Mouse (Mus musculus) brown adipose tissue, adult 24 weeks (tissue): ENCODE results near the gene H2-Q7. TPM values are rescaled to one million over a fixed set of nuclear protein-coding genes. Genes with fewer than 3 reads are reported as not detected.
"Not testable (repeated sequence)": the region's sequence is repeated elsewhere in the genome, so short reads cannot be mapped to it uniquely, and the experiment has no call there.

ENCODE experiments used
- H3K27ac ChIP-seq: fragments of 200-500 bp; replicated peaks from 2 replicates; pipeline ENCODE4 v1.5.1; 2012; ENCODE audit warnings: low read depth, mild to moderate bottlenecking, low read length
- H3K4me1 ChIP-seq: fragments of 200-500 bp; 2 replicates; pipeline ENCODE4 v1.6.1; 2012; ENCODE audit warnings: low read length, mixed read lengths; ENCODE audit not compliant: control insufficient read depth, insufficient read depth, insufficient read length
- H3K4me3 ChIP-seq: fragments of 200-500 bp; 2 replicates; pipeline ENCODE4 v1.5.1; 2012; ENCODE audit warnings: low read depth, mild to moderate bottlenecking, low read length, moderate library complexity; ENCODE audit not compliant: insufficient read depth
- polyA plus RNA-seq: library from polyadenylated mRNA; stranded (reverse); fragments of >200 nt; gene quantifications from 2 replicates; pipeline ENCODE4 v1.2.4, GENCODE M21; 2012; ENCODE audit not compliant: missing spikeins, insufficient read depth, insufficient read length

The H2-Q7 gene
- polyA plus RNA-seq, 1 experiment, result 9.1 TPM

- not testable (repeated sequence) for H3K27ac ChIP-seq, H3K4me1 ChIP-seq
- H3K4me3 ChIP-seq, result peak within 1 kb of the TSS; percentile 81
Measured at GRCm38 (mm10) chr17:35424624-35425416, 14.1 kb upstream of the H2-Q7 start, which contains the start of gene H2-Q6. TSS of gene H2-Q6 (plus strand) at chr17:35424850.

DNA sequence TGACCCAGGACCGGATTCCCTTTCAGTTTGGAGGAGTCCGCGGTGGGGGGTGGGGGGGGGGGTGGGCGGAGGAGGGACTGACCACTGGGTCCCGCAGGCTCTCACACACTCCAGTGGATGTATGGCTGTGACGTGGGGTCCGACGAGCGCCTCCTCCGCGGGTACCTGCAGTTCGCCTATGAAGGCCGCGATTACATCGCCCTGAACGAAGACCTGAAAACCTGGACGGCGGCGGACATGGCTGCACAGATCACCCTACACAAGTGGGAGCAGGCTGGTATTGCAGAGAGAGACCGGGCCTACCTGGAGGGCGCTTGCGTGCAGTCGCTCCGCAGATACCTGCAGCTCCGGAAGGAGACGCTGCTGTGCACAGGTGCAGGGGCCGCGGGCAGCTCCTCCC is 13.5 kb upstream of the H2-Q7 start:
- H3K4me1 ChIP-seq, H3K27ac ChIP-seq: not testable (repeated sequence)
- H3K4me3 ChIP-seq, result peak overlapping the region; percentile 81

DNA sequence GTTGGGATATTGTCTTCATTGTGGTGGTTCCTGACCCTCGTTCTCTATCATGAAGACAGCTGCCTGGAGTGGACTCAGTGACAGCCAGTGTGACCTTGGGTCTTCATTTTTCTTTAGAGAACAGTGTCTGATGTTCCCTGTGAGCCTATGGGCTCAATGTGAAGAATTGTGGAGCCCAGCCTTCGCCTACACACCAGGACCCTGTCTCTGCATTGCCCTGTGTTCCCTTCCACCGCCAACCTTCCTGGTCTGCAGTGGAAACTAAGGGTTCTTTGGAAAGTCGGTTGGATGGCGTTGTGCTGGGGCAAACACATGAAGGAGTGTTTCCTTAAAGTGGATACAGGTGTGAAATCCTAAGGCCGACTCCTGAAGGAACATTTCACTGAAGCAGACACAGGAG is 10.1 kb upstream of the H2-Q7 start:
- not testable (repeated sequence) for H3K27ac ChIP-seq, H3K4me1 ChIP-seq, H3K4me3 ChIP-seq

DNA sequence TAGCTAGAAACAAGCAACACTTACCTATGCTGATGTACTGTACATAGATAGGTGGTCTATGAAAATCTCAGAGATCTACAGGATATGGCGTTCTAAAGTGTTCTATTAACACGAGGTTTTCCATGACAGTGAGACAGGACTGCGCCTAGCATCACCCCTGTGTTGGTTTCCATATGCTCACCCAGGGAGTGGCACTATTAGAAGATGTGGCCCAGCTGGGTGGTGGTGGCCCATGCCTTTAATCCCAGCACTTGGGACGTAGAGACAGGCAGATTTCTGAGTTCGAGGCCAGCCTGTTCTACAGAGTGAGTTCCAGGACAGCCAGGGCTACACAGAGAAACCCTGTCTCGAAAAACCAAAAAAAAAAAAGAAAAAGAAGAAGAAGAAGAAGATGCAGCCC is 8.3 kb upstream of the H2-Q7 start:
- H3K4me1 ChIP-seq, H3K4me3 ChIP-seq, H3K27ac ChIP-seq: not testable (repeated sequence)

DNA sequence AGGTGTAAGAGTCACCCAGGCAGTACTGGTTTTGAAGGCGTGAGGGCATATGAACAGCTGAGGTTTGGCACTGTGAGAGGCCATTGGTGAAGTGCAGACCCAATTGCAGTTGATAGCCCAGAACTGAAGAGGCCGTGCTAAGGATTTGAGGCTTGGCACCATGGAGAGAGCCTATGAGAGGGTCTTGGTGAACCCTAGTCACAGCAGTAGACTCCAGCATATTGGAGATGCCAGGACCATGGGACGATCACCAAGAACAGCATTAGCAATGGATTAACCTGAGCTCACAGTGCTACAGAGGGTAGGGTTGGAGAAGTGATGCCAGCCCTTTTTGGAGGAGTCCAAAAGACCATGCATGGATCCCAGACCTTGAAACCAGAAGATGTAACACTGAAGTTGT is 6.8 kb upstream of the H2-Q7 start:
- not testable (repeated sequence) for H3K4me3 ChIP-seq, H3K4me1 ChIP-seq, H3K27ac ChIP-seq

DNA sequence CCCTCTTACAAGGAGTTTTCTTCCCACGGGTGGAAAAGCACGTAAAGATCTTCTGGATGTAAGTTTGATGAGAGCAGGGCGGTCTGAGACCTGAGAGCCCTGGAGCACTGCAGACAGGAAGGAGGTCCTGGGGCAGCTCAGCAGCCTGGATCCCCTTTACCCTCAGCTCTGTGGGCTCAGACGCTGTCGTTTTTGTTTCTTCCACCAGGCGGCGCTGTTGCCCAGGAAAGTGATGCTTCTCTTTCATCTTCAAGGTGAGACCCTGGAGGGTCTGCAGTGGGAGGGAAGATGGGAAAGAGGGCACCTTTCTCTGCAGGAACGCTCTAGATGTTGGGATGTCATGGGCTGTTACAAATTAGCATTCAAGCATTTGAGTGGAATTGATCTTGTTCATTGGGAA is 4.1 kb upstream of the H2-Q7 start:
- not testable (repeated sequence) for H3K27ac ChIP-seq, H3K4me1 ChIP-seq

DNA sequence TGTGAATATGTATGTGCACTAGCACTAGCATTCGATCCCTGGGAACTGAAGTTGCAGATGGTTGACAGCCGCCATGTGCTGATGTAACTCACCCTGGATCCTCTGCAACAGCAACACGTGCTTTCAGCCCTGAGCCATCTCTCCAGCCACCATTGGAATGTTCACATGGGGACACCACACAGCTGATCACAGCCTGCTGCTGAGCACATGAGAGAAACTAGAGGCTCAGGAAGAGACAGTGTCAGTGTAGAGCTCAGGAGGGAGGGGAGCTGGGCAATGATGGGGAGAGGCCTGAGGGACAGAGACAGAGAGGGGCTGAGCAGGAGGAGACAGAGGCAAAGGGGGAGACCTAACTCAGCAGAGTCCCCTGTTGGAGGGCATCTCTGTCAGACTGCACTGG is 3.4 kb upstream of the H2-Q7 start:
- not testable (repeated sequence) for H3K27ac ChIP-seq, H3K4me3 ChIP-seq, H3K4me1 ChIP-seq

More for the DNA sequence above, 4.1 kb upstream of the H2-Q7 start:
- H3K4me3 ChIP-seq, result not testable (repeated sequence)

DNA sequence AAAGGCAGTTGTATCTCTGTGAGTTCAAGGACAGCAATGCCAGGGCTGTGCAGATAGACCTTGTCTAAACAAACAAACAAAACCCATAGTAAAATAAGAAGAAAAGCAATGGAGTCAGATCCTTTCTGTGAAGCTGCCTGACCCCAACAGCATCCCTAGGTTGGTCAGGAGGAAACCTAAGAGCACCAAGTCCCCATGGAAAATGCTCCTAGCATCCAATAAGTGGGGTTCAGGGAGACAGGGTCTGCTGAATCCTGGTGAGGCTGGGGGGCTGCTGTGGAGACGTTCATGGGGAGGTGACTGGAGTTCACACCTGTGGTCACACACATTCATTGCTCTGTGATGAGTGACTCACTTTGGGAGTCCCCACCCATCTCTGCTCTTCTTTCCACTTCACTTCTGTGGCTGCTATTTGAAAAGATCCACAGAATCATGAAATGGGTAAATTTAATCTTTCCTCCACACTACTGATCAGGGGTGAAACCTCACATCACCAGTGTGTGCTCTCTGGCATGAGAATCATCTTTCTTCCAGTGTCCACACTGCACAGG is 1.5 kb upstream of the H2-Q7 start:
- H3K4me3 ChIP-seq, H3K27ac ChIP-seq, H3K4me1 ChIP-seq: not testable (repeated sequence)

- not testable (repeated sequence) for H3K4me3 ChIP-seq, H3K4me1 ChIP-seq, H3K27ac ChIP-seq
Measured at GRCm38 (mm10) chr17:35438395-35438794, 560 bp upstream of the H2-Q7 start.

- not testable (repeated sequence) for H3K27ac ChIP-seq, H3K4me1 ChIP-seq
- peak overlapping the region; percentile 81 for H3K4me3 ChIP-seq
Measured at GRCm38 (mm10) chr17:35439295-35439747, 366 bp downstream of the H2-Q7 start.

GRCm38 (mm10) chr17:35439925-35440645 is 1.1 kb downstream of the H2-Q7 start:
- not testable (repeated sequence) for H3K4me1 ChIP-seq, H3K27ac ChIP-seq
- H3K4me3 ChIP-seq, result peak overlapping the region; percentile 81

GRCm38 (mm10) chr17:35442376-35442775 is 3.4 kb downstream of the H2-Q7 start:
- not testable (repeated sequence) for H3K4me1 ChIP-seq, H3K27ac ChIP-seq, H3K4me3 ChIP-seq

DNA sequence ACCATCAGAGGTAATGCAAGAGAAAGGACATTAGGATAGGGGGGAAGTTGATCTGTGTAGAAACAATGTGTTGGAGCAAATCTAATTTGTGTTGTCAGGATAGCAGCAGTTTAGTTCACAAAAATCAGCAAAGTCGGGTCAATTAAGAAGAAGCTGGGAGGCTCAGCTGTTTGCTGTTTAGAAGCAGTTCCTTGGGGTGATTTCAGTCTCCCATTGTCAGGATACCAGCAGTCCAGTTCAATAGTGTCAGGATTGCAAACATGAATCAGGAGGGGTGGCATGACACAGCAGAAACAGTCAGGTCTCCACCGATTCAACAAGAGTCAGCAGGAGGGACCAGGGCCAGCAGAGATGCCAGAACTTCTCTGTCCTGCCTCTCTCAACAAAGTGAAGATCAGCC is 5.6 kb downstream of the H2-Q7 start:
- H3K4me1 ChIP-seq, H3K27ac ChIP-seq, H3K4me3 ChIP-seq: not testable (repeated sequence)

GRCm38 (mm10) chr17:35458247-35458646 is 19.3 kb downstream of the H2-Q7 start:
- not testable (repeated sequence) for H3K4me1 ChIP-seq, H3K4me3 ChIP-seq, H3K27ac ChIP-seq

DNA sequence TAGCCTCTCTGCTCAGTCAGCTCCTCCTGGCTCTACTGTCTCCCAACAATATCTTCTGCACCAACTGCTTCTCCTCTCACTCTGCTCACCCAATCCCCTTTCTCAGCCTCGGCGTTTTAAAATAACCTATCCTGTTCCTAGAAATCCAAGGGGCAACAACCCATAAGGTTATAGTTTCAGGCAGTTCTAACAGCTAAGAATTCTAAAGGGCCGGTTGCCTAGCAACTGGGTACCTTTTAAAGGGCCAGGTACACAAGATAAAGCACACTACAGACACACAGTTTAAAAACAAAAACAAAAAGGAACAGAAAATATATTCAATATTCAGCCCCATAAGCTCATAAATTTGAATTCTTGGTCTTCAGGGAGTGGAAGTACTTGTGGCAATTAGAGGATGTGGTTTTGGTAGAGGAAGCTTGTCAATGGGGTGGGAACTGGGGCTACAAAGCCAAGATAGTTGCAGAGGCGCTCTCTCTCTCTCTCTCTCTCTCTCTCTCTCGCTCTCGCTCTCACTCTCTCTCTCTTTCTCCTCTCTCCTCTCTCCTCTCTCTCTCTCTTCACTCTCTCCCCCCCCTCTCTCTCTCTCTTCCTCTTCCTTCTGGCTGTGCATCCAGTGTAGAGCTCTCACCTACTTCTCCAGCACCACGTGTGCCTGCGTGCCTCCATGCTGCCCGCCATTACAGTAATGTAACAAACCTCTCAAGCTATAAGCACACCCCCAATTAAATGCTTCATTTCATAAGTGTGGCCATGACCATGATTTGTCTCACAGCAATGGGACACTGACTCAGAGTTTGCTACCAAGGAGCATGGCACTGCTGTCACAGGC is 21.8 kb downstream of the H2-Q7 start:
- not testable (repeated sequence) for H3K27ac ChIP-seq, H3K4me3 ChIP-seq, H3K4me1 ChIP-seq
